Mouse (Mus musculus) stomach, postnatal 0 days (tissue): ENCODE measurements around the gene Ankrd44.

ENCODE experiments used
- CTCF ChIP-seq: IDR thresholded peaks from 2 replicates; pipeline ENCODE4 v1.5.1; 2016; ENCODE audit warnings: antibody characterized with exemption, low read depth, mild to moderate bottlenecking, moderate library complexity
- EP300 ChIP-seq: optimal IDR thresholded peaks from 2 replicates; pipeline ENCODE3; 2016; ENCODE audit warnings: antibody characterized with exemption

DNA sequence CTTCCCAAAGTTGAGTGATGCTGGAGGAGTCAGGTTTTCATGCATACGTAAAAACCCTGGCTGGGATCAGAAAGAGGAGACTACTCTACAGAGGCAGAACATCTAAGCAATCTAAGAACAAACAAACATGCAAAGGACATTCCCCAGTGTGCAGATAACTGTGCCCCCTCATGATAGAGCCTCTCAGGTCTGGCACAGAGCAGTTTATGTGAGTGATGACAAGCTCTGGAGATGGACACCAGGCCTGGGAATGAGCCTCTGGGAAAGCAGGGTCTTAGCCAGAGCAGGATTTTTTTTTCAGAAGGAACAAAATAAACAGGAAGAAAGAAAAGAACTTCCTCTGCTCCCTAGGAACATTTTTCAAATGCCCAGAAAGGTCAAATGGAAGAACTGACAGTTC is 176.2 kb downstream of the Ankrd44 start:
- TF ChIP-seq CTCF (no peak), EP300 (no peak)
